Mouse (Mus musculus): Measurements from ENCODE around the gene Lmo1. TPM values are rescaled to one million over a fixed set of nuclear protein-coding genes. Genes with fewer than 3 reads are reported as not detected.

Gene Lmo1
- 10 to 100 TPM; 11.3 to 84.2 TPM for polyA plus RNA-seq (2012; fragmentation: generic; extraction: Trizol)

GRCm38 (mm10) chr7:109174949-109175669, at the start of gene Lmo1:
Gene Lmo1 (minus strand): TSS chr7:109175207.

Other genes starting within 250 kb of the Lmo1 start
- under 1 TPM in 1 of 2 experiments, not detected in 1; 0.07 TPM for gene Nlrp10, start 245.0 kb downstream of the Lmo1 start, polyA plus RNA-seq (2012; fragmentation: generic; extraction: Trizol)
- gene Eif3f, start 240.8 kb downstream of the Lmo1 start, polyA plus RNA-seq (2012; fragmentation: generic; extraction: Trizol) = 100 to 1,000 TPM; 283 to 407 TPM
- under 1 TPM in 1 of 2 experiments, not detected in 1; 0.05 TPM for gene Tub, start 224.9 kb downstream of the Lmo1 start, polyA plus RNA-seq (2012; fragmentation: generic; extraction: Trizol)
- gene Ric3, start 91.9 kb downstream of the Lmo1 start, polyA plus RNA-seq (2012; fragmentation: generic; extraction: Trizol) = under 1 TPM in 1 of 2 experiments, not detected in 1; under 0.01 TPM